Mouse (Mus musculus) stomach, postnatal 0 days (tissue): ENCODE measurements around the gene Tescl. TPM values are rescaled to one million over a fixed set of nuclear protein-coding genes. Genes with fewer than 3 reads are reported as not detected.

Source experiments
- ATAC-seq: fragments of 200-750 bp; cut with Nextera tagmentation; 2 replicates; pipeline ENCODE4 v1.8.0; 2017; ENCODE audit not compliant: low FRiP score, low TSS enrichment
- DNase-seq: peaks from one replicate; pipeline ENCODE4 v3.0.0-alpha.2; 2016; ENCODE audit warnings: low spot score
- H3K27ac ChIP-seq: fragments of 300-500 bp; sonication (generic); replicated peaks from 2 replicates; pipeline ENCODE4 v1.5.1; 2014; ENCODE audit warnings: mild to moderate bottlenecking, control low read depth
- H3K27me3 ChIP-seq: fragments of 300-500 bp; sonication (generic); 2 replicates; pipeline ENCODE4 v1.6.1; 2014; ENCODE audit warnings: low read length; ENCODE audit not compliant: control insufficient read depth, insufficient read depth
- H3K36me3 ChIP-seq: fragments of 300-500 bp; sonication (generic); 2 replicates; pipeline ENCODE4 v1.6.1; 2014; ENCODE audit warnings: low read length, mixed read lengths; ENCODE audit not compliant: control insufficient read depth, insufficient read depth
- H3K4me1 ChIP-seq: fragments of 300-500 bp; sonication (generic); replicated peaks from 2 replicates; pipeline ENCODE4 v1.6.1; 2014; ENCODE audit warnings: antibody characterized with exemption; ENCODE audit not compliant: control insufficient read depth, insufficient read depth
- H3K4me2 ChIP-seq: fragments of 300-500 bp; sonication (generic); replicated peaks from 2 replicates; pipeline ENCODE4 v1.6.1; 2014; ENCODE audit warnings: low read depth, mild to moderate bottlenecking, control low read depth, moderate library complexity
- H3K4me3 ChIP-seq: fragments of 300-500 bp; sonication (generic); 2 replicates; pipeline ENCODE4 v1.5.1; 2014; ENCODE audit warnings: low read depth, low read length, control low read depth
- H3K9ac ChIP-seq: fragments of 300-500 bp; sonication (generic); 2 replicates; pipeline ENCODE4 v1.6.1; 2014; ENCODE audit warnings: mild to moderate bottlenecking, low read length, control low read depth, mixed read lengths
- H3K9me3 ChIP-seq: fragments of 300-500 bp; sonication (generic); 2 replicates; pipeline ENCODE4 v1.6.1; 2016; ENCODE audit warnings: low read length; ENCODE audit not compliant: control insufficient read depth
- CTCF ChIP-seq: IDR thresholded peaks from 2 replicates; pipeline ENCODE4 v1.5.1; 2016; ENCODE audit warnings: antibody characterized with exemption, low read depth, mild to moderate bottlenecking, moderate library complexity
- EP300 ChIP-seq: optimal IDR thresholded peaks from 2 replicates; pipeline ENCODE3; 2016; ENCODE audit warnings: antibody characterized with exemption
- WGBS: fragments of 180-500 bp; shearing (Covaris S2); extraction: QIAGEN DNeasy Blood & Tissue Kit; methylation state at CpG from one replicate; pipeline ENCODE4 v1.1.7; 2014; 5-methylcytosine and 5-hydroxymethylcytosine counted together
- polyA plus RNA-seq: library from polyadenylated mRNA; unstranded; fragments of >200 nt; fragmentation: Nextera tagmentation; extraction: Ambion mirVana; gene quantifications from 2 replicates; pipeline ENCODE4 v1.2.1, GENCODE M21; 2015

Gene Tescl
- 0.15 and 0.42 TPM in 2 replicates for polyA plus RNA-seq

DNA sequence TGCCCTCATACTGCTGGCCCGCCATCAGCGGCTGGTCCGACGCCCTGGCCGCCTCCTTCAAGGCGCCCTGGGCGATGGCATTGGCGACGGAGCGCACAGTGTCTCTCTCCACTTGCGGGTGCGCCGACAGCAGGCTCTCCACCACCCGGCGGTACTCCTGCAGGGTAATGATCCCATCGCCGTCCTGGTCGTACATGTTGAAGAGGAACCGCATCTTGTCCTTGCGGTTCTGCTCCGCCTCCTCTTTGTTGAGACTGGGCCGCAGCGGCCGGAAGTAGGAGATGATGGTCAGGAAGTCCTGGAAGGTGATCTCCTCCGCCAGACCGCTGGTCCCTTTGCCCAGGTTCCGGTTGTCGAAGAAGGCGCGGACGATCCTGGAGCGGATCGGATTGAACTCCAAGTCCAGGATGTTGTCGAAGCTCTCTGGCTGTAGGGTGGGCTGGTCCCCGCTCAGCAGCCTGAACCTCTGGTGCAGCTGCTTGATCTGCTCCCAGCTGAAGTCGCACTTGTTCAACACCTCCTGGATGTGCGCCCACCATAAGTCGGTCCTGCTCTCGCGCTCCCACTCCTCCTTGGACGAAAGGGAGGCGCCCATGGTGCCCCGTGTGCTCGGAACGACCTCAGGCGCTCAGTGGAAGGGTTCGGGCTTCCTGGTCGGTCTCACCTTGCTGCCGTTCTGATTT lies at the start of gene Tescl:
Gene Tescl, minus strand, starts transcription at position 633 of the 683 bp plus-strand sequence.
- Histone ChIP-seq H3K9me3 (no peaks in the 10 kb centered on the region), H3K9ac (no peak within 1 kb of the TSS), H3K27me3 (no peaks in the 10 kb centered on the region), H3K4me2 (peak within 1 kb of the TSS; percentile 25; the same call in 1 of the 2 replicates), H3K36me3 (no peaks in the 10 kb centered on the region), H3K27ac (no peak within 1 kb of the TSS), H3K4me3 (no peak within 1 kb of the TSS), H3K4me1 (no peaks in the 10 kb centered on the region)
- ATAC-seq (no peak), DNase-seq (no peak)
- 37% methylated on average over 49 of the region's 49 CpGs for WGBS
- TF ChIP-seq CTCF = no peak

DNA sequence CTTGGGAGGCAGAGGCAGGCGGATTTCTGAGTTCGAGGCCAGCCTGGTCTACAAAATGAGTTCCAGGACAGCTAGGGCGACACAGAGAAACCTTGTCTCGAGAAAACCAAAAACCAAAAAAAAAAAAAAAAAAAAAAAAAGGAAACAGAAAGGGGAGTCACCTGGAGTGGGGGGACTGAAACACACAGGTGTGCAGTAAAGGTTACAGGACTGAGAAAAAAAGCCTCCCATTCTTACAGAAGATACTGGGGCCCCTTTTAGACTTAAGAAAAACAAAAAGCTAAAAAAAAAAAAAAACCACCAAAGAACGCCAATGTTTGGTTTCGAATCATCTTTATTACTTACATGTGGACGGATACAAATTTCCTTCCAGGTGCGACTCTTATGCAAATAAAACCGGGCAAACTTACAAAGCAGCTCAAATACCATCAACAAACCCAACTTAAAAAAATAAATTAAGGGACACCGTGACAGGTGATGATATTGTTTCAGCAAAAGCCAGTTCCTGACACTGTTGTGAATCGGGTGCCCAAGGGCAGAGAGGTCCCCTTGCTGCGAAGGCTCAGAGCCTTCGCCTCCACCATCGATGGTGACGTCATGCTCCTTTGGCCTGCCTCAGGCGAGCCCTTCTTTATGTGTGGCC lies 49.1 kb upstream of the Tescl start:
- H3K4me3 ChIP-seq = no peak overlapping the region
- 54% methylated on average over 16 of the region's 16 CpGs for WGBS
- ATAC-seq = no peak

DNA sequence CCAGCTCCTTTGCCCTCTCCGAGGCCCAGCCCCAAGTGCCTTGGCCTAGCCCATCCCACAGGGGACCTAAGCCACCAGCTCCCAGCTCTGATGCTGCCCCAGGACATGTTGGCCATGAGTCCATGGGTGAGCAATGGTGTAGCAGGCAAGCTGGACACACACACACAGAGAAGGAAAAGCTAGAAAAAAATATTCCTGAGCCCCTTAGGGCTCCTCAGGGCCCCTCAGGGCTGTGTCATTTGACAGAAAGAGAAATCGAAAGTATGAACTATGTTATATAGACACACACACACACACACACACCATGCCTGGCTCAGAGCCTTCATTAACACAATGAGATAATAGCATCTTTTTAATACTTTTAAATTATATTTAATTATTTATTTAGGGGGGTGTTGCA lies 46.6 kb upstream of the Tescl start:
- ATAC-seq (no peak), DNase-seq (no peak)
- Histone ChIP-seq H3K27ac (no peak overlapping the region), H3K9ac (no peak overlapping the region; the same call in 1 of the 2 replicates), H3K4me1 (peaks cover 6% of the 10 kb centered on the region; the same call in 1 of the 2 replicates), H3K36me3 (no peaks in the 10 kb centered on the region), H3K27me3 (no peaks in the 10 kb centered on the region), H3K9me3 (no peaks in the 10 kb centered on the region), H3K4me3 (no peak overlapping the region), H3K4me2 (no peak overlapping the region)
- TF ChIP-seq CTCF = no peak
- no peak for TF ChIP-seq EP300
- 67% methylated on average over 2 of the region's 2 CpGs for WGBS

More for the DNA sequence above, 49.1 kb upstream of the Tescl start:
- Histone ChIP-seq H3K4me2 (no peak overlapping the region), H3K9ac (no peak overlapping the region), H3K27ac (no peak overlapping the region), H3K27me3 (no peaks in the 10 kb centered on the region), H3K4me1 (no peaks in the 10 kb centered on the region), H3K9me3 (no peaks in the 10 kb centered on the region), H3K36me3 (no peaks in the 10 kb centered on the region)
- TF ChIP-seq CTCF = no peak
- TF ChIP-seq EP300 = no peak
- DNase-seq = no peak

DNA sequence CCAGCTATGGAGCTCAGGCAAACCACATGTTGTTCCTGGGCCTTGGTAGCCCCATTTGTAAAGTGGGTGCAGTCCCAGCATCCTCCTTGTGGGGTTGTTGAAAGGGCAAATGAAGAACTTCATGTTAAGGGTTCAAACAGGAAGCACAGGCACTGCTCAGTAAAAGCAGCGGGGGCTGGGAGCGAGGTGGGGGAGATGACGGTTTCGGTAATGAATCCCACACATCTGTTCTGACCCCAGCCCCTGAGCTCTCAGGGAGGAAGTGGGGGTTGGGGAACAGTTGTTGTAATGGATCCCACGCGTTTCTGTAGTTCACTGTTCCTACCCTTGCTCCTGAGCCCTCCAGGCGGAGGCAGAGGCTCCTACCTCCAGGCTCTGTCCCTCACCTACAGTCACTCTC lies 46.2 kb upstream of the Tescl start:
- Histone ChIP-seq H3K4me2 (no peak overlapping the region), H3K27me3 (no peaks in the 10 kb centered on the region), H3K4me3 (no peak overlapping the region), H3K4me1 (peaks cover 6% of the 10 kb centered on the region; the same call in 1 of the 2 replicates), H3K9me3 (no peaks in the 10 kb centered on the region), H3K36me3 (no peaks in the 10 kb centered on the region), H3K27ac (no peak overlapping the region), H3K9ac (no peak overlapping the region; the same call in 1 of the 2 replicates)
- ATAC-seq = no peak
- no peak for TF ChIP-seq CTCF
- no peak for TF ChIP-seq EP300
- 50% methylated on average over 7 of the region's 7 CpGs for WGBS
- DNase-seq = no peak

DNA sequence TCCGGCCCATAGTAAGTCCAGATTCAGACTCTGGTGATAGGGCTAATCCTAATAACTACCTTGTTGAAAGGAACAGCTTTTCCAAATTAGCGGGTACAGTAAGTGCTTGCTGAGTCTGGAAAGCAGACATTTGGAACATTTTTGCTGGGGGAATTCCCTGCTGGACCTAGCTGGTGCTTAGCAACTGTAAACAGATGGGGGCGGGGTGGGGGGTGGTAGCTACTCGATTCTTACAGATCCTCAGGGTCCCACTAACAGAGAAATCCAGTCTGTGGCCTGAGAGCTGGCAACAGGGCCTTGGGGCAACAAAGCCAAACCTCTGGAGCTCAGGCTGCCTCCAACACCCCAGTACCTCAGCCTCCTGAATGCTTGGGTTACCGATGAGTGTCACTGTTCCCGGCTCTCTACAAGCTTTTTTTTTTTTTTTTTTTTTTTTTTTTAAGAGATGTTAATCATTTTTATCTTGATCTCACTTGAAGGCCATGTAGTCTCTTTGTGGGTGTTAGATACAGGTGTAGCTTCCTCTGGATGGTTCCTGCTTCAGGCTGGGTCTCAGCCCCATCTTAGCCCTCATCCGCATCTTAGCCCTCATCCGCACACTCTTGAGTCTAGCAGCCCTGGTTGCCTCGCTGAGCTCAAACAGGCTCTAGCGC lies 44.4 kb upstream of the Tescl start:
- H3K27ac ChIP-seq = no peak overlapping the region
- 64% methylated on average over 10 of the region's 10 CpGs for WGBS
- no peak for TF ChIP-seq CTCF
- TF ChIP-seq EP300 = no peak

More for the DNA sequence above, 44.4 kb upstream of the Tescl start:
- H3K4me1 ChIP-seq = peaks cover 6% of the 10 kb centered on the region; the same call in 1 of the 2 replicates
- no peaks in the 10 kb centered on the region for H3K27me3 ChIP-seq
- H3K4me2 ChIP-seq = no peak overlapping the region
- H3K36me3 ChIP-seq = no peaks in the 10 kb centered on the region
- H3K4me3 ChIP-seq = no peak overlapping the region
- DNase-seq = no peak
- no peak overlapping the region for H3K9ac ChIP-seq
- no peak for ATAC-seq
- no peaks in the 10 kb centered on the region for H3K9me3 ChIP-seq
